ENCODE assay signal across 10 mouse cellular contexts in genomic region chr7:114087986-114088385, GRCm38 (mm10). TPM values are rescaled to one million over a fixed set of nuclear protein-coding genes. Genes with fewer than 3 reads are reported as not detected.
DNase-seq lines count a peak whose midpoint lies in the region; ATAC-seq lines count a peak whose summit lies in the region.
"Had no signal": no experiment of that assay in that cellular context is flagged by ENCODE, and none has a peak within 500 bp of the region (broad histone marks: within the 10 kb centered on the region; RNA-seq: fewer than 3 reads in every experiment).

No protein-coding gene starts in this region.

- no peaks in the 10 kb centered on the region for H3K36me3 ChIP-seq in forebrain, embryonic 12.5 days (replicated peaks)
- no peaks in the 10 kb centered on the region for H3K36me3 ChIP-seq in forebrain, embryonic 13.5 days (ENCODE audit: poor library complexity, severe bottlenecking)
- no peaks in the 10 kb centered on the region for H3K36me3 ChIP-seq in neural tube, embryonic 12.5 days
- H3K36me3 ChIP-seq: stomach, embryonic 15.5 days had no signal

- no peak for ATAC-seq in forebrain, embryonic 12.5 days (ENCODE audit: low FRiP score)
- ATAC-seq in forebrain, embryonic 13.5 days = no peak
- no peak for ATAC-seq in neural tube, embryonic 12.5 days (ENCODE audit: low FRiP score, low read depth)
- no peak for ATAC-seq in erythroblast, adult 5-6 weeks (replicated peaks; ENCODE audit: low FRiP score, poor library complexity, severe bottlenecking)

- no peaks in the 10 kb centered on the region for H3K9me3 ChIP-seq in forebrain, embryonic 12.5 days
- H3K9me3 ChIP-seq in forebrain, embryonic 13.5 days (replicated peaks) = no peaks in the 10 kb centered on the region
- H3K9me3 ChIP-seq in neural tube, embryonic 12.5 days = no peaks in the 10 kb centered on the region
- H3K9me3 ChIP-seq: stomach, embryonic 15.5 days had no signal

- 7% methylated on average over 11 of the region's 11 CpGs for WGBS in forebrain, embryonic 12.5 days
- WGBS in forebrain, embryonic 13.5 days = 4% methylated on average over 11 of the region's 11 CpGs
- 2% methylated on average over 11 of the region's 11 CpGs for WGBS in neural tube, embryonic 12.5 days

- H3K9ac ChIP-seq in forebrain, embryonic 12.5 days = no peak overlapping the region
- H3K9ac ChIP-seq in forebrain, embryonic 13.5 days = no peak overlapping the region
- no peak overlapping the region for H3K9ac ChIP-seq in neural tube, embryonic 12.5 days
- H3K9ac ChIP-seq: stomach, embryonic 15.5 days had no signal

- no peak overlapping the region for H3K27ac ChIP-seq in forebrain, embryonic 12.5 days
- no peak overlapping the region for H3K27ac ChIP-seq in forebrain, embryonic 13.5 days
- H3K27ac ChIP-seq in neural tube, embryonic 12.5 days = no peak overlapping the region
- H3K27ac ChIP-seq: stomach, embryonic 15.5 days had no signal

- 0 out of 2 replicates have a peak, but pooled peaks cover 5% of the 10 kb centered on the region for H3K27me3 ChIP-seq in forebrain, embryonic 12.5 days
- no peaks in the 10 kb centered on the region for H3K27me3 ChIP-seq in forebrain, embryonic 13.5 days
- no peaks in the 10 kb centered on the region; the same call in 1 of the 2 replicates for H3K27me3 ChIP-seq in neural tube, embryonic 12.5 days (replicated peaks)
- H3K27me3 ChIP-seq: CH12.LX; stomach, embryonic 15.5 days had no signal

- peaks cover 22% of the 10 kb centered on the region for H3K4me1 ChIP-seq in forebrain, embryonic 12.5 days
- peaks cover 16% of the 10 kb centered on the region for H3K4me1 ChIP-seq in forebrain, embryonic 13.5 days
- H3K4me1 ChIP-seq in neural tube, embryonic 12.5 days = peaks cover 15% of the 10 kb centered on the region; the same call in 1 of the 2 replicates

- DNase-seq in neural tube, embryonic 10.5 days (ENCODE audit: extremely low spot score, low spot score) = no peak
- DNase-seq in naive thymus-derived CD4-positive, alpha-beta T cell, adult 2 months (ENCODE audit: low read depth) = peak; percentile 91
- DNase-seq in ovary, postnatal 36 days (ENCODE audit: low spot score) = no peak
- no peak for DNase-seq in left cerebral cortex, adult 11 months (ENCODE audit: low spot score)

- H3K4me3 ChIP-seq in forebrain, embryonic 12.5 days (replicated peaks) = no peak overlapping the region
- no peak overlapping the region for H3K4me3 ChIP-seq in forebrain, embryonic 13.5 days
- no peak overlapping the region for H3K4me3 ChIP-seq in neural tube, embryonic 12.5 days
- H3K4me3 ChIP-seq: stomach, embryonic 15.5 days had no signal

- peak overlapping the region; percentile 29 for H3K4me2 ChIP-seq in forebrain, embryonic 12.5 days
- no peak overlapping the region for H3K4me2 ChIP-seq in forebrain, embryonic 13.5 days
- H3K4me2 ChIP-seq in neural tube, embryonic 12.5 days (replicated peaks) = peak overlapping the region; percentile 32
- H3K4me2 ChIP-seq: stomach, embryonic 15.5 days had no signal

RNA-seq across cellular contexts. Expression of gene Rras2, which starts 29.6 kb away (rescaled TPM):
- polyA plus RNA-seq in forebrain, embryonic 12.5 days (2016; fragmentation: Nextera tagmentation; extraction: Ambion mirVana) = 22.8 and 23.6 TPM in 2 replicates
- 18.9 and 20.3 TPM in 2 replicates for polyA plus RNA-seq in forebrain, embryonic 13.5 days (2015; fragmentation: Nextera tagmentation; extraction: Ambion mirVana)
- polyA plus RNA-seq in neural tube, embryonic 12.5 days (2016; fragmentation: Nextera tagmentation; extraction: Ambion mirVana) = 20.6 and 20.7 TPM in 2 replicates
- 2.9 and 3.7 TPM in 2 replicates for total RNA-seq in erythroblast, adult 5-6 weeks (2015; ENCODE audit: low replicate concordance)
- 2.0 TPM in 1 of 2 replicates, not detected in the other for total RNA-seq in erythroblast, adult 5-6 weeks (2017; ENCODE audit: low replicate concordance)
